Mouse (Mus musculus) midbrain, embryonic 15.5 days (tissue): ENCODE data around the gene Colq. TPM values are rescaled to one million over a fixed set of nuclear protein-coding genes. Genes with fewer than 3 reads are reported as not detected.
"Not testable (repeated sequence)": the region's sequence is repeated elsewhere in the genome, so short reads cannot be mapped to it uniquely, and the experiment has no call there.

Experiments used
- ATAC-seq: fragments of 200-750 bp; cut with Nextera tagmentation; replicated peaks from 2 replicates; pipeline ENCODE4 v1.8.0; 2017; ENCODE audit warnings: moderate TSS enrichment
- H3K27ac ChIP-seq: fragments of 300-500 bp; sonication (generic); 2 replicates; pipeline ENCODE4 v1.5.1; 2015; ENCODE audit warnings: mild to moderate bottlenecking, inconsistent platforms
- H3K27me3 ChIP-seq: fragments of 300-500 bp; sonication (generic); replicated peaks from 2 replicates; pipeline ENCODE4 v1.6.1; 2015; ENCODE audit warnings: inconsistent platforms
- H3K36me3 ChIP-seq: fragments of 300-500 bp; sonication (generic); replicated peaks from 2 replicates; pipeline ENCODE4 v1.6.1; 2015; ENCODE audit warnings: inconsistent platforms
- H3K4me1 ChIP-seq: fragments of 300-500 bp; sonication (generic); 2 replicates; pipeline ENCODE4 v1.6.1; 2015; ENCODE audit warnings: inconsistent platforms
- H3K4me2 ChIP-seq: fragments of 300-500 bp; sonication (generic); 2 replicates; pipeline ENCODE4 v1.6.1; 2015; ENCODE audit warnings: inconsistent platforms, mild to moderate bottlenecking, moderate library complexity
- H3K4me3 ChIP-seq: fragments of 300-500 bp; sonication (generic); 2 replicates; pipeline ENCODE4 v1.5.1; 2015; ENCODE audit warnings: mild to moderate bottlenecking, inconsistent platforms
- H3K9ac ChIP-seq: fragments of 300-500 bp; sonication (generic); 2 replicates; pipeline ENCODE4 v1.6.1; 2015; ENCODE audit warnings: mild to moderate bottlenecking, inconsistent platforms
- H3K9me3 ChIP-seq: fragments of 300-500 bp; sonication (generic); 2 replicates; pipeline ENCODE4 v1.6.1; 2016; ENCODE audit warnings: inconsistent platforms
- WGBS: fragments of 180-500 bp; shearing (Covaris S2); methylation state at CpG from one replicate; pipeline ENCODE4 v1.1.7; 2015; ENCODE audit warnings: mixed read lengths; 5-methylcytosine and 5-hydroxymethylcytosine counted together
- polyA plus RNA-seq: library from polyadenylated mRNA; unstranded; fragments of >200 nt; fragmentation: Nextera tagmentation; extraction: Ambion mirVana; gene quantifications from 2 replicates; pipeline ENCODE4 v1.2.1, GENCODE M21; 2015

Gene Colq
- not detected in 2 replicates for polyA plus RNA-seq

GRCm38 (mm10) chr14:31591243-31591642, at the start of gene Colq:
Colq (minus strand) TSS chr14:31591343.
- WGBS, result 84% methylated on average over 3 of the region's 3 CpGs
- Histone ChIP-seq H3K27me3 (no peaks in the 10 kb centered on the region), H3K9me3 (no peaks in the 10 kb centered on the region), H3K36me3 (no peaks in the 10 kb centered on the region), H3K4me3 (no peak within 1 kb of the TSS), H3K4me1 (no peaks in the 10 kb centered on the region), H3K4me2 (no peak within 1 kb of the TSS), H3K9ac (no peak within 1 kb of the TSS), H3K27ac (no peak within 1 kb of the TSS)
- ATAC-seq, result no peak

GRCm38 (mm10) chr14:31640346-31640889, 49.3 kb upstream of the Colq start, which contains the start of gene Gm49387:
Gm49387 (minus strand) TSS chr14:31640878.
- H3K36me3 ChIP-seq, result no peaks in the 10 kb centered on the region
- H3K27ac ChIP-seq, result peak within 1 kb of the TSS; percentile 91
- H3K9ac ChIP-seq, result peak within 1 kb of the TSS; percentile 69
- peaks cover 17% of the 10 kb centered on the region for H3K4me1 ChIP-seq
- WGBS, result 2% methylated on average over 26 of the region's 26 CpGs
- no peaks in the 10 kb centered on the region for H3K9me3 ChIP-seq
- peak within 1 kb of the TSS; percentile 74 for H3K4me3 ChIP-seq
- H3K4me2 ChIP-seq, result peak within 1 kb of the TSS; percentile 98
- peak; percentile 52 for ATAC-seq
- no peaks in the 10 kb centered on the region for H3K27me3 ChIP-seq

GRCm38 (mm10) chr14:31630677-31631076, 39.5 kb upstream of the Colq start:
- Histone ChIP-seq H3K4me1 (no peaks in the 10 kb centered on the region), H3K27me3 (no peaks in the 10 kb centered on the region), H3K36me3 (no peaks in the 10 kb centered on the region), H3K4me2 (no peak overlapping the region), H3K9me3 (no peaks in the 10 kb centered on the region), H3K9ac (no peak overlapping the region), H3K27ac (no peak overlapping the region), H3K4me3 (no peak overlapping the region)
- peak; percentile 73; the same call in 1 of the 2 replicates for ATAC-seq
- 28% methylated on average over 7 of the region's 7 CpGs for WGBS

- ATAC-seq, result no peak
- Histone ChIP-seq H3K9me3 (no peaks in the 10 kb centered on the region), H3K4me3 (no peak overlapping the region), H3K4me2 (no peak overlapping the region), H3K9ac (no peak overlapping the region), H3K27me3 (no peaks in the 10 kb centered on the region), H3K36me3 (no peaks in the 10 kb centered on the region), H3K4me1 (no peaks in the 10 kb centered on the region), H3K27ac (no peak overlapping the region)
- WGBS, result 89% methylated on average over 12 of the region's 12 CpGs
Observed at GRCm38 (mm10) chr14:31622748-31623147, 31.6 kb upstream of the Colq start.

- no peak overlapping the region for H3K27ac ChIP-seq
- no peaks in the 10 kb centered on the region for H3K36me3 ChIP-seq
- H3K4me2 ChIP-seq, result no peak overlapping the region
- H3K27me3 ChIP-seq, result no peaks in the 10 kb centered on the region
- WGBS, result 61% methylated on average over 9 of the region's 9 CpGs
- H3K9me3 ChIP-seq, result no peaks in the 10 kb centered on the region
- ATAC-seq, result no peak
- H3K9ac ChIP-seq, result no peak overlapping the region
- no peaks in the 10 kb centered on the region for H3K4me1 ChIP-seq
- H3K4me3 ChIP-seq, result no peak overlapping the region
Observed at GRCm38 (mm10) chr14:31620591-31621223, 29.6 kb upstream of the Colq start.

GRCm38 (mm10) chr14:31617997-31618396, 26.9 kb upstream of the Colq start:
- WGBS, result 87% methylated on average over 3 of the region's 3 CpGs
- Histone ChIP-seq H3K4me1 (no peaks in the 10 kb centered on the region), H3K4me3 (no peak overlapping the region), H3K27ac (no peak overlapping the region), H3K36me3 (no peaks in the 10 kb centered on the region), H3K9me3 (no peaks in the 10 kb centered on the region), H3K4me2 (no peak overlapping the region), H3K9ac (no peak overlapping the region), H3K27me3 (no peaks in the 10 kb centered on the region)
- ATAC-seq, result no peak

- 90% methylated on average over 9 of the region's 9 CpGs for WGBS
- H3K9me3 ChIP-seq, result no peaks in the 10 kb centered on the region
Observed at GRCm38 (mm10) chr14:31617204-31617603, 26.1 kb upstream of the Colq start.

GRCm38 (mm10) chr14:31613671-31614070, 22.5 kb upstream of the Colq start:
- no peaks in the 10 kb centered on the region for H3K4me1 ChIP-seq
- no peak for ATAC-seq
- H3K9me3 ChIP-seq, result no peaks in the 10 kb centered on the region
- no peak overlapping the region for H3K9ac ChIP-seq
- no peaks in the 10 kb centered on the region for H3K36me3 ChIP-seq
- H3K4me3 ChIP-seq, result no peak overlapping the region
- H3K4me2 ChIP-seq, result no peak overlapping the region
- H3K27me3 ChIP-seq, result no peaks in the 10 kb centered on the region
- WGBS, result 87% methylated on average over 5 of the region's 5 CpGs
- H3K27ac ChIP-seq, result no peak overlapping the region

More at GRCm38 (mm10) chr14:31617204-31617603, 26.1 kb upstream of the Colq start:
- H3K4me1 ChIP-seq, result no peaks in the 10 kb centered on the region
- no peak overlapping the region for H3K27ac ChIP-seq
- H3K4me2 ChIP-seq, result no peak overlapping the region
- no peak overlapping the region for H3K9ac ChIP-seq
- no peak overlapping the region for H3K4me3 ChIP-seq
- H3K27me3 ChIP-seq, result no peaks in the 10 kb centered on the region
- H3K36me3 ChIP-seq, result no peaks in the 10 kb centered on the region
- ATAC-seq, result no peak

GRCm38 (mm10) chr14:31611986-31612385, 20.8 kb upstream of the Colq start:
- Histone ChIP-seq H3K9ac (no peak overlapping the region), H3K4me2 (no peak overlapping the region), H3K27me3 (no peaks in the 10 kb centered on the region), H3K4me1 (no peaks in the 10 kb centered on the region), H3K9me3 (no peaks in the 10 kb centered on the region), H3K4me3 (no peak overlapping the region), H3K27ac (no peak overlapping the region), H3K36me3 (no peaks in the 10 kb centered on the region)
- ATAC-seq, result no peak
- WGBS, result 67% methylated on average over 4 of the region's 4 CpGs

GRCm38 (mm10) chr14:31605514-31605913, 14.4 kb upstream of the Colq start:
- no peak overlapping the region for H3K9ac ChIP-seq
- no peaks in the 10 kb centered on the region for H3K36me3 ChIP-seq
- whole genome bisulfite sequencing, result 63% methylated on average over 6 of the region's 6 CpGs
- no peaks in the 10 kb centered on the region for H3K27me3 ChIP-seq
- ATAC-seq, result no peak
- H3K4me1 ChIP-seq, result no peaks in the 10 kb centered on the region
- no peak overlapping the region for H3K4me2 ChIP-seq
- H3K9me3 ChIP-seq, result no peaks in the 10 kb centered on the region
- H3K27ac ChIP-seq, result no peak overlapping the region
- H3K4me3 ChIP-seq, result no peak overlapping the region

GRCm38 (mm10) chr14:31604916-31605315, 13.8 kb upstream of the Colq start:
- Histone ChIP-seq H3K27ac (no peak overlapping the region), H3K4me1 (no peaks in the 10 kb centered on the region), H3K9ac (no peak overlapping the region), H3K9me3 (no peaks in the 10 kb centered on the region), H3K4me3 (no peak overlapping the region), H3K27me3 (no peaks in the 10 kb centered on the region), H3K36me3 (no peaks in the 10 kb centered on the region), H3K4me2 (no peak overlapping the region)
- ATAC-seq, result no peak
- WGBS, result 86% methylated on average over 5 of the region's 5 CpGs

GRCm38 (mm10) chr14:31602616-31602979, 11.5 kb upstream of the Colq start:
- 86% methylated on average over 6 of the region's 6 CpGs for WGBS
- not testable (repeated sequence) for H3K27me3 ChIP-seq, H3K9me3 ChIP-seq, H3K4me2 ChIP-seq, H3K4me3 ChIP-seq, H3K27ac ChIP-seq, ATAC-seq, H3K4me1 ChIP-seq, H3K9ac ChIP-seq, H3K36me3 ChIP-seq
